Mouse (Mus musculus): ENCODE measurements around the gene C130050O18Rik.

DNA sequence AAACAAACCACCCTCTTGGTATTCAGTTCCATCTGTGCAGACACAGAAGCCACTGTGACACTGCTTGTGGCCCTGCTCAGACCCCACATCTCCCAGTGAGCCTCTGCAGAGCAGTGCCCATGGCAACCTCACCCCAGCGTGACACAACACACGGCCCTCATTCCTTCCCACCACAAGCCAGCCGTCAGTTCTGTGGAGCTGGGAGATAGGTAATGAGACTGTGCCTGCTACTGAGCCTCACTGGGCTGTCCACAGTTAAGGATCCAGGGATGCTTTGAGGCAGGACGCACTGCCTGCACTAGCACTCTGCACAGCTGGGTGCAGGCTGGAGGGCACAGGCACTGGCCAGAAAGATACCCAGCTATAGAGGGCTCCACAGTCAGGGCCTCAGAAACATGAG, 44.8 kb downstream of the C130050O18Rik start:
- no peak for TF ChIP-seq CTCF (IDR thresholded peaks at IDR 0.05; ENCODE audit: insufficient read depth, low read length)
- no peak for TF ChIP-seq POLR2A (IDR thresholded peaks at IDR 0.05; ENCODE audit: borderline replicate concordance, extremely low read depth, low read depth, low read length)

Measured in lung, adult 2 months (tissue).